Mouse (Mus musculus) kidney, embryonic 16.5 days (tissue): ENCODE measurements around the gene Prkag2. TPM values are rescaled to one million over a fixed set of nuclear protein-coding genes. Genes with fewer than 3 reads are reported as not detected.

ENCODE experiments used
- ATAC-seq: fragments of 200-750 bp; cut with Nextera tagmentation; 2 replicates; pipeline ENCODE4 v1.8.0; 2017; ENCODE audit warnings: moderate TSS enrichment; ENCODE audit not compliant: low FRiP score, low TSS enrichment
- H3K27ac ChIP-seq: fragments of 300-500 bp; sonication (generic); 2 replicates; pipeline ENCODE4 v1.5.1; 2014; ENCODE audit warnings: low read length
- H3K27me3 ChIP-seq: fragments of 300-500 bp; sonication (generic); 2 replicates; pipeline ENCODE4 v1.6.1; 2014; ENCODE audit warnings: low read length, control low read depth, mixed read lengths; ENCODE audit not compliant: insufficient read depth
- H3K36me3 ChIP-seq: fragments of 300-500 bp; sonication (generic); 2 replicates; pipeline ENCODE4 v1.6.1; 2014; ENCODE audit warnings: low read length, control low read depth, mixed read lengths; ENCODE audit not compliant: insufficient read depth
- H3K4me1 ChIP-seq: fragments of 300-500 bp; sonication (generic); 2 replicates; pipeline ENCODE4 v1.6.1; 2014; ENCODE audit warnings: low read length, control low read depth, mixed read lengths; ENCODE audit not compliant: insufficient read depth
- H3K4me2 ChIP-seq: fragments of 300-500 bp; sonication (generic); replicated peaks from 2 replicates; pipeline ENCODE4 v1.6.1; 2014; ENCODE audit warnings: low read depth, low read length
- H3K4me3 ChIP-seq: fragments of 300-500 bp; sonication (generic); 2 replicates; pipeline ENCODE4 v1.5.1; 2014; ENCODE audit warnings: mild to moderate bottlenecking, low read length
- H3K9ac ChIP-seq: fragments of 300-500 bp; sonication (generic); replicated peaks from 2 replicates; pipeline ENCODE4 v1.6.1; 2014; ENCODE audit warnings: low read length
- H3K9me3 ChIP-seq: fragments of 300-500 bp; sonication (generic); 2 replicates; pipeline ENCODE4 v1.6.1; 2016; ENCODE audit warnings: low read length, control low read depth
- WGBS: fragments of 180-500 bp; shearing (Covaris S2); extraction: QIAGEN DNeasy Blood & Tissue Kit; methylation state at CpG from one replicate; pipeline ENCODE4 v1.1.7; 2014; 5-methylcytosine and 5-hydroxymethylcytosine counted together
- polyA plus RNA-seq: library from polyadenylated mRNA; unstranded; fragments of >200 nt; fragmentation: Nextera tagmentation; extraction: Ambion mirVana; gene quantifications from 2 replicates; pipeline ENCODE4 v1.2.1, GENCODE M21; 2015

The Prkag2 gene
- polyA plus RNA-seq, 1 experiment from 2014 or later = 43.4 TPM

GRCm38 (mm10) chr5:25038827-25039226 lies 61.6 kb downstream of the Prkag2 start:
- Histone ChIP-seq H3K9ac (no peak overlapping the region), H3K4me1 (no peaks in the 10 kb centered on the region), H3K27me3 (no peaks in the 10 kb centered on the region), H3K4me2 (no peak overlapping the region), H3K4me3 (no peak overlapping the region), H3K27ac (no peak overlapping the region), H3K36me3 (no peaks in the 10 kb centered on the region), H3K9me3 (no peaks in the 10 kb centered on the region)
- WGBS = 79% methylated on average over 2 of the region's 2 CpGs
- peak; percentile 72; the same call in 1 of the 2 replicates for ATAC-seq

- Histone ChIP-seq H3K9ac (no peak overlapping the region), H3K9me3 (no peaks in the 10 kb centered on the region), H3K36me3 (no peaks in the 10 kb centered on the region), H3K4me2 (no peak overlapping the region), H3K27ac (no peak overlapping the region), H3K27me3 (no peaks in the 10 kb centered on the region), H3K4me1 (no peaks in the 10 kb centered on the region), H3K4me3 (no peak overlapping the region)
- ATAC-seq = peak; percentile 23; the same call in 1 of the 2 replicates
- WGBS = 78% methylated on average over 3 of the region's 3 CpGs
These were observed 65.1 kb downstream of the Prkag2 start for GRCm38 (mm10) chr5:25035391-25035790.

GRCm38 (mm10) chr5:25031456-25031856 lies 69.0 kb downstream of the Prkag2 start:
- Histone ChIP-seq H3K4me3 (no peak overlapping the region), H3K27me3 (no peaks in the 10 kb centered on the region), H3K9ac (no peak overlapping the region), H3K4me1 (no peaks in the 10 kb centered on the region), H3K36me3 (no peaks in the 10 kb centered on the region), H3K9me3 (no peaks in the 10 kb centered on the region), H3K27ac (no peak overlapping the region), H3K4me2 (no peak overlapping the region)
- ATAC-seq = no peak
- WGBS = 75% methylated on average over 4 of the region's 4 CpGs

GRCm38 (mm10) chr5:25031037-25031436 lies 69.4 kb downstream of the Prkag2 start:
- ATAC-seq = no peak
- 86% methylated on average over 11 of the region's 11 CpGs for WGBS

GRCm38 (mm10) chr5:25030276-25030681 lies 70.2 kb downstream of the Prkag2 start:
- Histone ChIP-seq H3K4me1 (no peaks in the 10 kb centered on the region), H3K9ac (no peak overlapping the region), H3K36me3 (no peaks in the 10 kb centered on the region), H3K27me3 (no peaks in the 10 kb centered on the region), H3K4me2 (no peak overlapping the region), H3K4me3 (no peak overlapping the region), H3K27ac (no peak overlapping the region), H3K9me3 (no peaks in the 10 kb centered on the region)
- ATAC-seq = no peak
- 42% methylated on average over 3 of the region's 3 CpGs for WGBS

More at GRCm38 (mm10) chr5:25031037-25031436, 69.4 kb downstream of the Prkag2 start:
- H3K4me1 ChIP-seq = no peaks in the 10 kb centered on the region
- no peaks in the 10 kb centered on the region for H3K27me3 ChIP-seq
- H3K4me2 ChIP-seq = no peak overlapping the region
- no peak overlapping the region for H3K27ac ChIP-seq
- H3K9ac ChIP-seq = no peak overlapping the region
- no peak overlapping the region for H3K4me3 ChIP-seq
- no peaks in the 10 kb centered on the region for H3K36me3 ChIP-seq
- H3K9me3 ChIP-seq = no peaks in the 10 kb centered on the region

- Histone ChIP-seq H3K4me2 (no peak overlapping the region), H3K4me3 (no peak overlapping the region), H3K36me3 (no peaks in the 10 kb centered on the region), H3K27me3 (no peaks in the 10 kb centered on the region), H3K9me3 (no peaks in the 10 kb centered on the region), H3K27ac (no peak overlapping the region), H3K9ac (no peak overlapping the region), H3K4me1 (no peaks in the 10 kb centered on the region)
- WGBS = 68% methylated on average over 4 of the region's 4 CpGs
- ATAC-seq = no peak
These were observed 72.8 kb downstream of the Prkag2 start for GRCm38 (mm10) chr5:25027673-25028072.

- H3K27ac ChIP-seq = no peak overlapping the region
- H3K27me3 ChIP-seq = no peaks in the 10 kb centered on the region
- peak; percentile 43 for ATAC-seq
- H3K4me1 ChIP-seq = no peaks in the 10 kb centered on the region
- WGBS = 47% methylated on average over 12 of the region's 12 CpGs
- H3K4me3 ChIP-seq = no peak overlapping the region
- no peak overlapping the region for H3K9ac ChIP-seq
- H3K9me3 ChIP-seq = no peaks in the 10 kb centered on the region
- H3K4me2 ChIP-seq = no peak overlapping the region
- no peaks in the 10 kb centered on the region for H3K36me3 ChIP-seq
These were observed 75.0 kb downstream of the Prkag2 start for GRCm38 (mm10) chr5:25025309-25026019.

- Histone ChIP-seq H3K36me3 (no peaks in the 10 kb centered on the region), H3K27ac (no peak overlapping the region), H3K9ac (no peak overlapping the region), H3K9me3 (no peaks in the 10 kb centered on the region), H3K4me2 (no peak overlapping the region), H3K27me3 (no peaks in the 10 kb centered on the region), H3K4me1 (no peaks in the 10 kb centered on the region), H3K4me3 (no peak overlapping the region)
- no peak for ATAC-seq
- WGBS = 41% methylated on average over 4 of the region's 4 CpGs
These were observed 77.5 kb downstream of the Prkag2 start for GRCm38 (mm10) chr5:25022904-25023303.

GRCm38 (mm10) chr5:25019221-25019620 lies 81.2 kb downstream of the Prkag2 start:
- no peaks in the 10 kb centered on the region for H3K27me3 ChIP-seq
- ATAC-seq = no peak
- no peaks in the 10 kb centered on the region for H3K4me1 ChIP-seq
- no peak overlapping the region for H3K27ac ChIP-seq
- no peak overlapping the region for H3K4me3 ChIP-seq
- no peak overlapping the region for H3K4me2 ChIP-seq
- WGBS = 81% methylated on average over 6 of the region's 6 CpGs
- no peak overlapping the region for H3K9ac ChIP-seq
- H3K9me3 ChIP-seq = no peaks in the 10 kb centered on the region
- H3K36me3 ChIP-seq = no peaks in the 10 kb centered on the region

- Histone ChIP-seq H3K4me3 (no peak overlapping the region), H3K27me3 (no peaks in the 10 kb centered on the region), H3K4me2 (no peak overlapping the region), H3K4me1 (peaks cover 22% of the 10 kb centered on the region), H3K36me3 (no peaks in the 10 kb centered on the region), H3K27ac (no peak overlapping the region), H3K9me3 (no peaks in the 10 kb centered on the region), H3K9ac (no peak overlapping the region)
- no peak for ATAC-seq
- 87% methylated on average over 4 of the region's 4 CpGs for WGBS
These were observed 88.3 kb downstream of the Prkag2 start for GRCm38 (mm10) chr5:25012134-25012533.
